Mouse (Mus musculus): Measurements from ENCODE around the gene Trpm3. TPM values are rescaled to one million over a fixed set of nuclear protein-coding genes. Genes with fewer than 3 reads are reported as not detected.

Gene Trpm3
- total and polyA plus RNA-seq, 2 experiments from 2014 or later = 19.1 to 64.7 TPM

- 16% methylated on average over 20 of the region's 20 CpGs for WGBS
- ATAC-seq (ENCODE audit: low FRiP score) (peak; percentile 65), DNase-seq (ENCODE audit: low spot score) (peak; percentile 37)
- no peaks in the 10 kb centered on the region for H3K27me3 ChIP-seq (ENCODE audit: insufficient read depth, low read length)
- H3K4me1 ChIP-seq (ENCODE audit: insufficient read depth, low read length) = no peaks in the 10 kb centered on the region; the same call in 1 of the 2 replicates
- peak overlapping the region; percentile 69 for H3K9ac ChIP-seq (replicated peaks; ENCODE audit: low read length, poor library complexity, severe bottlenecking)
- no peaks in the 10 kb centered on the region for H3K36me3 ChIP-seq (ENCODE audit: insufficient read depth, low read length)
- TF ChIP-seq CTCF (IDR thresholded peaks at IDR 0.05) = peak; percentile 45
- H3K27ac ChIP-seq (ENCODE audit: low read depth, low read length) = peak overlapping the region; percentile 68
- peak overlapping the region; percentile 78 for H3K4me2 ChIP-seq (ENCODE audit: low read depth, low read length, poor library complexity, severe bottlenecking)
- H3K9me3 ChIP-seq (ENCODE audit: low read length) = no peaks in the 10 kb centered on the region
- peak overlapping the region; percentile 56 for H3K4me3 ChIP-seq (ENCODE audit: low read depth, low read length)
Measured at GRCm38 (mm10) chr19:22448340-22449288, 309.8 kb downstream of the Trpm3 start.

GRCm38 (mm10) chr19:22451290-22451689 is 312.4 kb downstream of the Trpm3 start:
- WGBS = 91% methylated on average over 5 of the region's 5 CpGs
- no peaks in the 10 kb centered on the region for H3K27me3 ChIP-seq (ENCODE audit: insufficient read depth, low read length)
- no peak overlapping the region for H3K4me3 ChIP-seq (ENCODE audit: low read depth, low read length)
- no peak overlapping the region for H3K9ac ChIP-seq (replicated peaks; ENCODE audit: low read length, poor library complexity, severe bottlenecking)
- no peak overlapping the region; the same call in 1 of the 2 replicates for H3K4me2 ChIP-seq (ENCODE audit: low read depth, low read length, poor library complexity, severe bottlenecking)
- DNase-seq (ENCODE audit: low spot score) (no peak), ATAC-seq (ENCODE audit: low FRiP score) (no peak)
- H3K36me3 ChIP-seq (ENCODE audit: insufficient read depth, low read length) = no peaks in the 10 kb centered on the region
- TF ChIP-seq CTCF (IDR thresholded peaks at IDR 0.05) = no peak
- H3K9me3 ChIP-seq (ENCODE audit: low read length) = no peaks in the 10 kb centered on the region
- H3K4me1 ChIP-seq (ENCODE audit: insufficient read depth, low read length) = no peaks in the 10 kb centered on the region; the same call in 1 of the 2 replicates
- no peak overlapping the region for H3K27ac ChIP-seq (ENCODE audit: low read depth, low read length)

- no peak for DNase-seq (ENCODE audit: low spot score)
- Histone ChIP-seq H3K36me3 (ENCODE audit: insufficient read depth, low read length) (no peaks in the 10 kb centered on the region), H3K4me2 (ENCODE audit: low read depth, low read length, poor library complexity, severe bottlenecking) (no peak overlapping the region), H3K27ac (ENCODE audit: low read depth, low read length) (no peak overlapping the region), H3K4me3 (ENCODE audit: low read depth, low read length) (no peak overlapping the region), H3K27me3 (ENCODE audit: insufficient read depth, low read length) (no peaks in the 10 kb centered on the region), H3K9ac (replicated peaks; ENCODE audit: low read length, poor library complexity, severe bottlenecking) (no peak overlapping the region), H3K9me3 (ENCODE audit: low read length) (no peaks in the 10 kb centered on the region), H3K4me1 (ENCODE audit: insufficient read depth, low read length) (no peaks in the 10 kb centered on the region)
- ATAC-seq (ENCODE audit: low FRiP score) = no peak
- TF ChIP-seq CTCF (IDR thresholded peaks at IDR 0.05) = no peak
- WGBS = 84% methylated on average over 2 of the region's 2 CpGs
Measured at GRCm38 (mm10) chr19:22456935-22457334, 318.1 kb downstream of the Trpm3 start.

- Histone ChIP-seq H3K4me2 (ENCODE audit: low read depth, low read length, poor library complexity, severe bottlenecking) (no peak overlapping the region), H3K27me3 (ENCODE audit: insufficient read depth, low read length) (no peaks in the 10 kb centered on the region), H3K4me3 (ENCODE audit: low read depth, low read length) (no peak overlapping the region), H3K9me3 (ENCODE audit: low read length) (no peaks in the 10 kb centered on the region), H3K4me1 (ENCODE audit: insufficient read depth, low read length) (no peaks in the 10 kb centered on the region), H3K36me3 (ENCODE audit: insufficient read depth, low read length) (no peaks in the 10 kb centered on the region), H3K27ac (ENCODE audit: low read depth, low read length) (no peak overlapping the region), H3K9ac (replicated peaks; ENCODE audit: low read length, poor library complexity, severe bottlenecking) (no peak overlapping the region)
- no peak for DNase-seq (ENCODE audit: low spot score)
- ATAC-seq (ENCODE audit: low FRiP score) = no peak
- no peak for TF ChIP-seq CTCF (IDR thresholded peaks at IDR 0.05)
Measured at GRCm38 (mm10) chr19:22462043-22462442, 323.2 kb downstream of the Trpm3 start.

- Histone ChIP-seq H3K36me3 (ENCODE audit: insufficient read depth, low read length) (no peaks in the 10 kb centered on the region), H3K4me2 (ENCODE audit: low read depth, low read length, poor library complexity, severe bottlenecking) (no peak overlapping the region), H3K9ac (replicated peaks; ENCODE audit: low read length, poor library complexity, severe bottlenecking) (no peak overlapping the region), H3K9me3 (ENCODE audit: low read length) (no peaks in the 10 kb centered on the region), H3K27ac (ENCODE audit: low read depth, low read length) (no peak overlapping the region), H3K27me3 (ENCODE audit: insufficient read depth, low read length) (no peaks in the 10 kb centered on the region), H3K4me3 (ENCODE audit: low read depth, low read length) (no peak overlapping the region), H3K4me1 (ENCODE audit: insufficient read depth, low read length) (no peaks in the 10 kb centered on the region)
- ATAC-seq (ENCODE audit: low FRiP score) (no peak), DNase-seq (ENCODE audit: low spot score) (no peak)
- no peak for TF ChIP-seq CTCF (IDR thresholded peaks at IDR 0.05)
- 62% methylated on average over 3 of the region's 3 CpGs for WGBS
Measured at GRCm38 (mm10) chr19:22463506-22463905, 324.7 kb downstream of the Trpm3 start.

GRCm38 (mm10) chr19:22469608-22470007 is 330.8 kb downstream of the Trpm3 start:
- H3K27ac ChIP-seq (ENCODE audit: low read depth, low read length) = peak overlapping the region; percentile 32; the same call in 1 of the 2 replicates
- no peak overlapping the region for H3K9ac ChIP-seq (replicated peaks; ENCODE audit: low read length, poor library complexity, severe bottlenecking)
- H3K9me3 ChIP-seq (ENCODE audit: low read length) = no peaks in the 10 kb centered on the region
- DNase-seq (ENCODE audit: low spot score) (no peak), ATAC-seq (ENCODE audit: low FRiP score) (no peak)
- TF ChIP-seq CTCF (IDR thresholded peaks at IDR 0.05) = no peak
- H3K4me3 ChIP-seq (ENCODE audit: low read depth, low read length) = no peak overlapping the region
- H3K4me1 ChIP-seq (ENCODE audit: insufficient read depth, low read length) = no peaks in the 10 kb centered on the region
- H3K27me3 ChIP-seq (ENCODE audit: insufficient read depth, low read length) = no peaks in the 10 kb centered on the region
- H3K4me2 ChIP-seq (ENCODE audit: low read depth, low read length, poor library complexity, severe bottlenecking) = no peak overlapping the region
- H3K36me3 ChIP-seq (ENCODE audit: insufficient read depth, low read length) = no peaks in the 10 kb centered on the region
- WGBS = 65% methylated on average over 4 of the region's 4 CpGs
